Mouse (Mus musculus) intestine, postnatal 0 days (tissue): ENCODE measurements around the gene Sumf1. TPM values are rescaled to one million over a fixed set of nuclear protein-coding genes. Genes with fewer than 3 reads are reported as not detected.

Source experiments
- ATAC-seq: fragments of 200-750 bp; cut with Nextera tagmentation; 2 replicates; pipeline ENCODE4 v1.8.0; 2017; ENCODE audit warnings: mild to moderate bottlenecking, moderate TSS enrichment, moderate library complexity
- H3K27ac ChIP-seq: fragments of 300-500 bp; sonication (generic); 2 replicates; pipeline ENCODE4 v1.5.1; 2014; ENCODE audit warnings: mild to moderate bottlenecking, low read depth, low read length, moderate library complexity
- H3K27me3 ChIP-seq: fragments of 300-500 bp; sonication (generic); replicated peaks from 2 replicates; pipeline ENCODE4 v1.6.1; 2014; ENCODE audit warnings: low read length, mixed read lengths; ENCODE audit not compliant: control insufficient read depth, insufficient read depth
- H3K36me3 ChIP-seq: fragments of 300-500 bp; sonication (generic); 2 replicates; pipeline ENCODE4 v1.6.1; 2014; ENCODE audit warnings: mild to moderate bottlenecking, moderate library complexity; ENCODE audit not compliant: control insufficient read depth, insufficient read depth
- H3K4me1 ChIP-seq: fragments of 300-500 bp; sonication (generic); replicated peaks from 2 replicates; pipeline ENCODE4 v1.6.1; 2014; ENCODE audit warnings: antibody characterized with exemption, low read length, mixed read lengths; ENCODE audit not compliant: control insufficient read depth, insufficient read depth
- H3K4me2 ChIP-seq: fragments of 300-500 bp; sonication (generic); replicated peaks from 2 replicates; pipeline ENCODE4 v1.6.1; 2014; ENCODE audit warnings: low read depth, mild to moderate bottlenecking, moderate library complexity
- H3K4me3 ChIP-seq: fragments of 300-500 bp; sonication (generic); 2 replicates; pipeline ENCODE4 v1.5.1; 2014; ENCODE audit warnings: low read depth, low read length
- H3K9ac ChIP-seq: fragments of 300-500 bp; sonication (generic); 2 replicates; pipeline ENCODE4 v1.6.1; 2014; ENCODE audit warnings: mild to moderate bottlenecking, low read depth, low read length
- H3K9me3 ChIP-seq: fragments of 300-500 bp; sonication (generic); 2 replicates; pipeline ENCODE4 v1.6.1; 2016; ENCODE audit warnings: mixed run types; ENCODE audit not compliant: control insufficient read depth
- CTCF ChIP-seq: sonication (generic); IDR thresholded peaks from 2 replicates; pipeline ENCODE4 v1.5.1; 2016; ENCODE audit warnings: low read depth, mild to moderate bottlenecking, control low read depth, antibody characterized with exemption, moderate library complexity
- WGBS: fragments of 180-500 bp; shearing (Covaris S2); extraction: QIAGEN DNeasy Blood & Tissue Kit; methylation state at CpG from one replicate; pipeline ENCODE4 v1.1.7; 2014; 5-methylcytosine and 5-hydroxymethylcytosine counted together
- polyA plus RNA-seq: library from polyadenylated mRNA; unstranded; fragments of >200 nt; fragmentation: Nextera tagmentation; extraction: Ambion mirVana; gene quantifications from 2 replicates; pipeline ENCODE4 v1.2.1, GENCODE M21; 2015

Sumf1 gene
- polyA plus RNA-seq, 1 experiment from 2014 or later: 30.1 TPM

DNA sequence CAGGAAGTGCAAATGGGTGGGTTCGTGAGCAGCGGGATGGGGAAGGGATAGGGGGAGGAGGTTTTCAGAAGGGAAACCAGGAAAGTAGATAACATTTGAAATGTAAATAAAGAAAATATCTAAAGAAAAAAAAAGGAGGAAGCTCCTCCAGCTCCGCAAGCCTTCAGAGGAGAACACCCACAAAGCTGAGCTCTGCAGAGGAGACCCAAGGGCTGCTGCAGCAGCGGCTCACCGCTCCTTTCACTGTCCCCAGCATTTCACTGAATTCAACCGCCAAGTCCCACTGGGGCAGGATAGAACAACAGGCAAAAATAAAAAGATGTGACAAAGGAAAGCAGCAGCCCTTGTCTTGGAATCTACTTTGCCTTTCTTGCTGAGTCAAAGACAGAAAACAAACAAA lies 28.5 kb downstream of the Sumf1 start:
- 55% methylated on average over 6 of the region's 6 CpGs for WGBS
- no peaks in the 10 kb centered on the region for H3K9me3 ChIP-seq
- H3K4me1 ChIP-seq: no peaks in the 10 kb centered on the region
- H3K27me3 ChIP-seq: no peaks in the 10 kb centered on the region
- no peak overlapping the region for H3K9ac ChIP-seq
- peaks cover 4% of the 10 kb centered on the region; the same call in 1 of the 2 replicates for H3K36me3 ChIP-seq
- no peak overlapping the region for H3K4me2 ChIP-seq
- no peak overlapping the region for H3K27ac ChIP-seq
- no peak for TF ChIP-seq CTCF
- H3K4me3 ChIP-seq: no peak overlapping the region
- no peak for ATAC-seq

GRCm38 (mm10) chr6:108154243-108154642 lies 31.1 kb downstream of the Sumf1 start:
- 84% methylated on average over 4 of the region's 4 CpGs for WGBS

GRCm38 (mm10) chr6:108152661-108153269 lies 32.6 kb downstream of the Sumf1 start:
- Histone ChIP-seq H3K9me3 (no peaks in the 10 kb centered on the region), H3K36me3 (peaks cover 4% of the 10 kb centered on the region; the same call in 1 of the 2 replicates), H3K4me3 (no peak overlapping the region), H3K4me1 (0 out of 2 replicates have a peak, but pooled peaks cover 3% of the 10 kb centered on the region), H3K4me2 (no peak overlapping the region), H3K27ac (peak overlapping the region; percentile 7; the same call in 1 of the 2 replicates), H3K9ac (no peak overlapping the region), H3K27me3 (no peaks in the 10 kb centered on the region)
- 0 out of 2 replicates have a peak, but pooled peaks have one; percentile 16 for ATAC-seq
- 83% methylated on average over 9 of the region's 9 CpGs for WGBS
- TF ChIP-seq CTCF: no peak

More at GRCm38 (mm10) chr6:108154243-108154642, 31.1 kb downstream of the Sumf1 start:
- Histone ChIP-seq H3K4me2 (no peak overlapping the region), H3K36me3 (peaks cover 4% of the 10 kb centered on the region; the same call in 1 of the 2 replicates), H3K9me3 (no peaks in the 10 kb centered on the region), H3K27ac (no peak overlapping the region), H3K27me3 (no peaks in the 10 kb centered on the region), H3K4me3 (no peak overlapping the region), H3K4me1 (no peaks in the 10 kb centered on the region), H3K9ac (no peak overlapping the region)
- no peak for ATAC-seq
- no peak for TF ChIP-seq CTCF

DNA sequence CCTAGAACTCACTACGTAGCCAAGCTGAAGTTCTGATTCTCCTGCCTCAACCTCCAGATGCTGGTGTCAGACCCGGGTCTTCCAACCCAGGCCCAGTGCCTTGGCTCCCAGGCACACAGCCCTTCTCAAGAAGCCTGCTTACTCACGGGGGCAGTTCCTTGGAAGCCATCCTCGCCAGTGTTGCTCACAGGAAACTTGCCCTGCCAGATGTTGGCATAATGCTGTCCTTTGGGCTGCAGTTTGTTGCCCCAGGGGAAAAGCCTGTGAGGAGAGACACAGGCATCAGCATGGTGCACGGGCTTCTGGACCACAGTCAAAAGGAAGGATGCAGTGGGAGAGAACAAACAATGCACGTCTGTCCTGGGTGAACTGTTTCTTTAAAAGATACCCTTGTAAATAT lies 33.3 kb downstream of the Sumf1 start:
- Histone ChIP-seq H3K4me2 (no peak overlapping the region), H3K9me3 (no peaks in the 10 kb centered on the region), H3K4me3 (no peak overlapping the region), H3K27me3 (no peaks in the 10 kb centered on the region), H3K4me1 (0 out of 2 replicates have a peak, but pooled peaks cover 3% of the 10 kb centered on the region), H3K9ac (no peak overlapping the region), H3K27ac (no peak overlapping the region; the same call in 1 of the 2 replicates), H3K36me3 (peaks cover 4% of the 10 kb centered on the region; the same call in 1 of the 2 replicates)
- no peak for ATAC-seq
- WGBS: 80% methylated on average over 6 of the region's 6 CpGs
- TF ChIP-seq CTCF: no peak

GRCm38 (mm10) chr6:108149235-108149634 lies 36.1 kb downstream of the Sumf1 start:
- Histone ChIP-seq H3K36me3 (peaks cover 4% of the 10 kb centered on the region; the same call in 1 of the 2 replicates), H3K9me3 (no peaks in the 10 kb centered on the region), H3K4me3 (no peak overlapping the region), H3K9ac (no peak overlapping the region), H3K27me3 (no peaks in the 10 kb centered on the region), H3K27ac (no peak overlapping the region), H3K4me1 (0 out of 2 replicates have a peak, but pooled peaks cover 3% of the 10 kb centered on the region), H3K4me2 (no peak overlapping the region)
- ATAC-seq: no peak
- no peak for TF ChIP-seq CTCF
- WGBS: 92% methylated on average over 4 of the region's 4 CpGs

GRCm38 (mm10) chr6:108148435-108148834 lies 36.9 kb downstream of the Sumf1 start:
- H3K4me2 ChIP-seq: no peak overlapping the region
- TF ChIP-seq CTCF: peak; percentile 36; the same call in 1 of the 2 replicates

More at GRCm38 (mm10) chr6:108148435-108148834, 36.9 kb downstream of the Sumf1 start:
- H3K4me1 ChIP-seq: 0 out of 2 replicates have a peak, but pooled peaks cover 3% of the 10 kb centered on the region
- H3K9ac ChIP-seq: no peak overlapping the region
- H3K4me3 ChIP-seq: no peak overlapping the region
- no peak overlapping the region for H3K27ac ChIP-seq
- peaks cover 4% of the 10 kb centered on the region; the same call in 1 of the 2 replicates for H3K36me3 ChIP-seq
- peak; percentile 69; the same call in 1 of the 2 replicates for ATAC-seq
- no peaks in the 10 kb centered on the region for H3K27me3 ChIP-seq
- no peaks in the 10 kb centered on the region for H3K9me3 ChIP-seq
- WGBS: 41% methylated on average over 3 of the region's 3 CpGs
